Mouse (Mus musculus) lung, embryonic 15.5 days (tissue): ENCODE results near the gene Rnf2. TPM values are rescaled to one million over a fixed set of nuclear protein-coding genes. Genes with fewer than 3 reads are reported as not detected.

Experiments used
- ATAC-seq: fragments of 200-750 bp; cut with Nextera tagmentation; 2 replicates; pipeline ENCODE4 v1.8.0; 2017; ENCODE audit warnings: moderate number of reproducible peaks, borderline replicate concordance; ENCODE audit not compliant: low FRiP score, low TSS enrichment; ENCODE audit errors: extremely low read depth
- H3K27ac ChIP-seq: fragments of 300-500 bp; sonication (generic); 2 replicates; pipeline ENCODE4 v1.5.1; 2015; ENCODE audit warnings: moderate library complexity, mild to moderate bottlenecking, inconsistent platforms
- H3K27me3 ChIP-seq: fragments of 300-500 bp; sonication (generic); 2 replicates; pipeline ENCODE4 v1.6.1; 2015; ENCODE audit warnings: inconsistent platforms
- H3K36me3 ChIP-seq: fragments of 300-500 bp; sonication (generic); 2 replicates; pipeline ENCODE4 v1.6.1; 2015; ENCODE audit warnings: inconsistent platforms
- H3K4me1 ChIP-seq: fragments of 300-500 bp; sonication (generic); 2 replicates; pipeline ENCODE4 v1.6.1; 2015; ENCODE audit warnings: inconsistent platforms
- H3K4me2 ChIP-seq: fragments of 300-500 bp; sonication (generic); 2 replicates; pipeline ENCODE4 v1.6.1; 2015; ENCODE audit warnings: inconsistent platforms, mild to moderate bottlenecking, moderate library complexity
- H3K4me3 ChIP-seq: fragments of 300-500 bp; sonication (generic); 2 replicates; pipeline ENCODE4 v1.5.1; 2015; ENCODE audit warnings: mild to moderate bottlenecking, inconsistent platforms
- H3K9ac ChIP-seq: fragments of 300-500 bp; sonication (generic); 2 replicates; pipeline ENCODE4 v1.6.1; 2015; ENCODE audit warnings: inconsistent platforms
- H3K9me3 ChIP-seq: fragments of 300-500 bp; sonication (generic); 2 replicates; pipeline ENCODE4 v1.6.1; 2016; ENCODE audit warnings: inconsistent platforms
- WGBS: fragments of 180-500 bp; shearing (Covaris S2); methylation state at CpG from one replicate; pipeline ENCODE4 v1.1.7; 2015; 5-methylcytosine and 5-hydroxymethylcytosine counted together
- polyA plus RNA-seq: library from polyadenylated mRNA; unstranded; fragments of >200 nt; fragmentation: Nextera tagmentation; extraction: Ambion mirVana; gene quantifications from 2 replicates; pipeline ENCODE4 v1.2.1, GENCODE M21; 2015

The Rnf2 gene
- polyA plus RNA-seq: 78.4 and 81.6 TPM in 2 replicates

GRCm38 (mm10) chr1:151500531-151501361 is at the start of gene Rnf2:
Gene Rnf2, minus strand, starts transcription at chr1:151500955.
- Histone ChIP-seq H3K4me2 (peak within 1 kb of the TSS; percentile 69), H3K4me3 (peak within 1 kb of the TSS; percentile 96), H3K27me3 (no peaks in the 10 kb centered on the region), H3K4me1 (peaks cover 16% of the 10 kb centered on the region), H3K9me3 (no peaks in the 10 kb centered on the region), H3K27ac (peak within 1 kb of the TSS; percentile 99), H3K9ac (peak within 1 kb of the TSS; percentile 98), H3K36me3 (no peaks in the 10 kb centered on the region)
- peak; percentile 97 for ATAC-seq
- WGBS: under 1% methylated on average over 89 of the region's 90 CpGs

- ATAC-seq: no peak
- no peaks in the 10 kb centered on the region for H3K9me3 ChIP-seq
- H3K27ac ChIP-seq: no peak overlapping the region
- no peaks in the 10 kb centered on the region for H3K27me3 ChIP-seq
- no peak overlapping the region for H3K4me2 ChIP-seq
- no peaks in the 10 kb centered on the region for H3K36me3 ChIP-seq
- no peak overlapping the region for H3K4me3 ChIP-seq
- no peak overlapping the region for H3K9ac ChIP-seq
- H3K4me1 ChIP-seq: no peaks in the 10 kb centered on the region
- 63% methylated on average over 7 of the region's 7 CpGs for WGBS
Observed at GRCm38 (mm10) chr1:151549794-151550193, 49.0 kb upstream of the Rnf2 start.

DNA sequence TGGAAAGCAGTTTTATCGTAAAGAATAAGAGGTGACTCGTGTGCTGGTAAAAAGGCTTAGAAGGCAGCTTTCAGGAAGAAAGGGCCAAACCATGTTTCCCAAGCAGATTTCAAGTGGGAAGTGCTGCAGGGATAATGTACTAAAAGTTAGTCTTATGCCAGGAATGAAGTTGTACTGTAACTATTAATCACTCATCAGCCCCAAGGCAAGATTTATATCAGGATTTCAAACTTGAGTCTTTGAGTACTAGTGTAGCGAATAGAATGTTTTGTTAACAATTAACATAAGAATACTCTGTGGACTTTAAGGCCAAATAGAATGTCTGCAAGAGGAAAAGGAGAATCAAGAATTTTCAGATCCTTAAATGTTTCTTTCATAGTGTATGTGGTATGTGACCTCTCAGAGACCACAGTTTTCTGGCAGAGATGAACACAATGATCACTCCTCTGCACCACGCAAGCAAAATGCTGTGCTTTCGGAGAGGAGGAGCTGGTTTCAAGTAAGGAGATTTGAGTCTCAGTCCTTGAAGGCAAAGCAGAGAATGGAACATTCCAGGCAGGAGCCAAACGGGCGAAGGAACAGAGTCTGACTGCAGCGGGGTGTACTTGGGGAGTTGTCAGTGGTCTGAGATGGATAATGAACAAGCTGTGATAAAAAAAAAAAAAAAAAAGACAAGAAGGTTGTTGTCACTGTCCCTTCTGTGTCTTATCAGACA is 48.3 kb upstream of the Rnf2 start:
- no peak for ATAC-seq
- no peaks in the 10 kb centered on the region for H3K27me3 ChIP-seq
- no peak overlapping the region for H3K4me3 ChIP-seq
- H3K27ac ChIP-seq: no peak overlapping the region
- H3K4me1 ChIP-seq: no peaks in the 10 kb centered on the region
- H3K9me3 ChIP-seq: no peaks in the 10 kb centered on the region
- WGBS: 54% methylated on average over 8 of the region's 8 CpGs
- H3K36me3 ChIP-seq: no peaks in the 10 kb centered on the region
- no peak overlapping the region for H3K4me2 ChIP-seq
- H3K9ac ChIP-seq: no peak overlapping the region

DNA sequence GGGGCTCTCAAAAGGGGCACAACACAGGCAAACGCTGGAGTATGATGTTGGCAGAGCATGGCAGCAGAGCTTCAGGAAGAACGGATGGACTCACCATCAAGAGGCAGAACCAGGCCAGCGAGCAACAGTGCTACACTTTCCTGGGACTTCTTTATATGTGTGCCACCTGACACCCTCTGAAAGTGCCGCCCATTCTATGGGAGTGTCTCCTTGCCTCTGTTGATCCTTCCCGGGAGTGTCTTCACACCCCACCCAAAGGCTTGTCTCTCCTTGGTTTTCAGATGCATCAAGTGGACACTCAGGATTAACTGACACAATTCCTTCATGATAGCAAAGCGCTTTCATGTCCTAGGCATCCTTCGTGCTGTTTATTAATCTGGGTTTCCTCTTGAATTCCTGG is 44.8 kb upstream of the Rnf2 start:
- Histone ChIP-seq H3K9ac (no peak overlapping the region), H3K27me3 (no peaks in the 10 kb centered on the region), H3K4me2 (no peak overlapping the region), H3K9me3 (no peaks in the 10 kb centered on the region), H3K4me3 (no peak overlapping the region), H3K4me1 (no peaks in the 10 kb centered on the region), H3K36me3 (no peaks in the 10 kb centered on the region), H3K27ac (no peak overlapping the region)
- 79% methylated on average over 7 of the region's 7 CpGs for WGBS
- no peak for ATAC-seq

DNA sequence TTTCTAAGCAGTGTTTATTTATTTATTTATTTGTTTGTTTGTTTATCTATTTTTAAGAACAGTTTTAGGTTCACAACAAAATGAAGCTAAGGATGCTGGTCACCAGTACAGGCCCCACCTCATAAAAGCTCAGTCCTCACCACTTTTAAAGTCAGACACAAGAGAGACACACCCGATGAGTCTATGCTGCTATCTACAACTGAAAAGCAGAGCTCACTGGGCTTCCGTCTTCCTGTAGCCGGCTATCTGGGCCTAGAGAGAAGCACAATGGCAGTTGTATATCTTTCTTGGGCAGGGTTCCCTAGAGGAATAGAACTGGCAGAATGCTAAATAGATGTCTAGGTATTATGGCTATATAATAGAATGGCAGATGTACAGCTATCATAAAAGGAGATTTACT is 43.8 kb upstream of the Rnf2 start:
- WGBS: 87% methylated on average over 3 of the region's 3 CpGs
- no peak overlapping the region for H3K4me3 ChIP-seq
- H3K27ac ChIP-seq: no peak overlapping the region
- no peak overlapping the region for H3K9ac ChIP-seq
- no peaks in the 10 kb centered on the region for H3K27me3 ChIP-seq
- no peaks in the 10 kb centered on the region for H3K36me3 ChIP-seq
- no peak overlapping the region for H3K4me2 ChIP-seq
- no peaks in the 10 kb centered on the region for H3K9me3 ChIP-seq
- no peak for ATAC-seq
- H3K4me1 ChIP-seq: no peaks in the 10 kb centered on the region

DNA sequence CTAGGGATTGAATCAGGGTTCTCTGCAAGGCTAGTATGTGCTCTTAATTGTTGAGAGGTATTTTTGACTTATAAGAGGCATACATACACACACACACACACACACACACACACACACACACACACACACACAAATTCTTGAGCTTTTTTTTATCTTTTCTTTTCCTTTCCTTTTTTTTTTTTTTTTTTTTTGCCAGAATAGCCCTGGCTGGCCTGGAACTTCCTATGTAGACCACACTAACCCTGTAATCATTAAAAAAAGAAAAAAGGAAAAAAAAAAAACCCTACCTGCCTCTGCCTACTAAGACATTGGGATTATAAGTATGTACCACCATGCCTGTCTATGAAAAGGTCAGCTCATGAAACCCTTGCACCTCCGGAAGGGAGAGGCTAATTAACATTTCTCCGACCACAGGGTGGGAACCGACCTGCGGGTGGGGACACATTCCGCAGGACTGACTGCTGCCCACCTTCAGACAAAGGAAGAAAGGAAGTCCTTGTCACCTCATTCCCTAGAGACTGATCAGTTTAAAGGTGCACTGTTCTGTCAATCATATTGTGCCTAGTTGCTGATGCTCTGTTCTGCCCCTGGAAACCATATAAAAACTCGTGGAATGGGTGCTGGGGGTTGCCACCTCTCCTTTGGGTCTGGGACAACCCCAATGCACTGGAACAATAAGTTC is 43.2 kb upstream of the Rnf2 start:
- H3K27me3 ChIP-seq: no peaks in the 10 kb centered on the region
- no peaks in the 10 kb centered on the region for H3K9me3 ChIP-seq
- no peak for ATAC-seq
- H3K4me2 ChIP-seq: no peak overlapping the region
- H3K27ac ChIP-seq: no peak overlapping the region
- no peaks in the 10 kb centered on the region for H3K4me1 ChIP-seq
- no peaks in the 10 kb centered on the region for H3K36me3 ChIP-seq
- H3K4me3 ChIP-seq: no peak overlapping the region
- no peak overlapping the region for H3K9ac ChIP-seq
- WGBS: 80% methylated on average over 6 of the region's 6 CpGs

DNA sequence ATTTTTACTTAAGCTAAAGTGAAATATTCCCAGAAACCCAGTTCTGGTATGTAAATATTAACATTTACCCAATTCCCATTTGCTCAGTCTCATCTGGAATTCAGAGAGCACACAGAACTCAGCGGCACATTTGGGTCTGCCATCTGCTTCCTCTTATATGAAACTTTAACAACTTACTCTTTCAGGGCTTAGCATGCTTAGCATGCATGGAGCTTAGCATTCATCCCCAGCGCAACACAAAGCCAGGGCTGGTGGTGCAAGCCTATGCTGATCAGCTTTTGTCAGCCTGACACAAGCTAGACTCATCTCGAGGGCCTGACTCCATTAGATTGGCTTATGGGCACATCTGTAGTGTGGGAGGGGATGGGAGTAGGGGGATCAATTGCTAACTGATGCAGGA is 25.9 kb upstream of the Rnf2 start:
- Histone ChIP-seq H3K9ac (no peak overlapping the region), H3K9me3 (no peaks in the 10 kb centered on the region), H3K4me3 (no peak overlapping the region), H3K4me1 (no peaks in the 10 kb centered on the region), H3K27me3 (no peaks in the 10 kb centered on the region), H3K36me3 (no peaks in the 10 kb centered on the region), H3K4me2 (no peak overlapping the region), H3K27ac (no peak overlapping the region)
- ATAC-seq: no peak
- WGBS: 69% methylated on average over 3 of the region's 3 CpGs

GRCm38 (mm10) chr1:151517571-151518250 is 17.0 kb upstream of the Rnf2 start:
- no peaks in the 10 kb centered on the region for H3K27me3 ChIP-seq
- no peak overlapping the region for H3K4me3 ChIP-seq
- no peaks in the 10 kb centered on the region for H3K9me3 ChIP-seq
- H3K4me2 ChIP-seq: no peak overlapping the region
- no peak overlapping the region for H3K9ac ChIP-seq
- H3K36me3 ChIP-seq: no peaks in the 10 kb centered on the region
- H3K27ac ChIP-seq: no peak overlapping the region
- no peak for ATAC-seq
- no peaks in the 10 kb centered on the region for H3K4me1 ChIP-seq
- 79% methylated on average over 12 of the region's 15 CpGs for WGBS

DNA sequence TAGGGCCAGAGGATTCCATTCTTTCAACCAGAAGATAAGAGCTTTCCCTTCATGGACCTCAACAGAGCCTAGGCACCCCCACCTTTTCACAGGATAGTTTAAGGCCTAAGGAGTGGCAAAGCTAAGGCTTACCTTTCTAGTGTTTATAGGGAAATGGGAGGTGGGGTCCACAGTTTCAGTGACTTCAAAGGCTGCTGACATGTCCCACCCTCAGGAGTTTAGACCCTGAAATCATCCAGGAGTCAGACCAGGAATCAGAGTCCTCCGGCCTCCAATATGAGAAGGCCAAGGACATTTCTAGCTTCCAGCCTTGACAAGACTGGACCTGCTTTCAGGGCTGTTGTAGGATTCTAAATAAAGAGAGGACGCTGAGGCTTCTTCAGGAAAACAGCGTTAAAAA is 16.1 kb upstream of the Rnf2 start:
- ATAC-seq: no peak
- H3K27ac ChIP-seq: no peak overlapping the region
- no peaks in the 10 kb centered on the region for H3K36me3 ChIP-seq
- 92% methylated on average over 3 of the region's 3 CpGs for WGBS
- no peaks in the 10 kb centered on the region for H3K27me3 ChIP-seq
- no peaks in the 10 kb centered on the region for H3K9me3 ChIP-seq
- H3K4me2 ChIP-seq: no peak overlapping the region
- H3K9ac ChIP-seq: no peak overlapping the region
- H3K4me1 ChIP-seq: no peaks in the 10 kb centered on the region
- no peak overlapping the region for H3K4me3 ChIP-seq

DNA sequence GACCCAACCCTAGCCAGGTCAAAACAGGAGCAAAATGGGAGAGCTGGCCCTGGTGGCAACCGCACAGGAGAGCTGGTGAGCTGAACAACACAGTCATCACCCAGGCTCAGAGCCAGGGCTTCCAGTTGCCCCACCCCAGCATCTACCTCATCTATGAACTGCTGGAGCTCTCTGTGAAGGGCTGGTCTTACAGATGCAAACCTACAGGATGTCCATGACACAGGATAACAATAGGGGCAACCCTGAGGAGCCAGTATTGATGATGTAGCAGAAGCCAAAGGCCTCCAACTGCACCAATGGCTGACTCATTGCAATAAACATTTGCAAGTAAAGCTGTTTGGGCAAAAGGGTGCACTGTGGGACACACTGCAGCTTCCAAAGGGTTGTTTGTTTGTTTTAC is 15.0 kb upstream of the Rnf2 start:
- H3K36me3 ChIP-seq: no peaks in the 10 kb centered on the region
- H3K4me2 ChIP-seq: no peak overlapping the region
- no peaks in the 10 kb centered on the region for H3K4me1 ChIP-seq
- no peak overlapping the region for H3K27ac ChIP-seq
- H3K27me3 ChIP-seq: no peaks in the 10 kb centered on the region
- 83% methylated on average over 1 of the region's 1 CpGs for WGBS
- no peak overlapping the region for H3K9ac ChIP-seq
- ATAC-seq: no peak
- no peaks in the 10 kb centered on the region for H3K9me3 ChIP-seq
- no peak overlapping the region for H3K4me3 ChIP-seq

DNA sequence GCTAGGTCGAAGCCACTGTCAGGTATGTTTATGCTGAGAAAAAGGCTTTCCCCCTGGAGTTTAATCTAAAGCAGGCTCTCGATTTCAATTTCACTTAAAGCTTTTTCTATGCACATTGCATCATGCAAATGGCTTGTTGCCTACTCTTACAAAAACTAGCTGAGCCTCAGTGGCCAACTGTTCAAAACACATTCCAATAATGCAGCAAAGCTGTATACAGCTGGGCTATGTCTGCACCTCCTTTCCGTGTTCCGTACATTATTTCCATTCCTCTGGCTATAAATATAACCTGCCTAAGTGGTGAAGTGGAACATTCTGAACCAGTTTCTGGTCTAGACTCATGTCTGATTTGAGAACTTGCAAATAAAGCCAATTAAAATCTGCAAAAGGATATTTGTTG is 13.4 kb upstream of the Rnf2 start:
- H3K36me3 ChIP-seq: no peaks in the 10 kb centered on the region
- H3K9me3 ChIP-seq: no peaks in the 10 kb centered on the region
- no peaks in the 10 kb centered on the region for H3K27me3 ChIP-seq
- no peak overlapping the region for H3K27ac ChIP-seq
- no peaks in the 10 kb centered on the region for H3K4me1 ChIP-seq
- peak; percentile 49; the same call in 1 of the 2 replicates for ATAC-seq
- H3K4me2 ChIP-seq: no peak overlapping the region
- H3K9ac ChIP-seq: no peak overlapping the region
- H3K4me3 ChIP-seq: no peak overlapping the region
- WGBS: 65% methylated on average over 4 of the region's 4 CpGs
